Mouse (Mus musculus) liver, postnatal 0 days (tissue): ENCODE data around the gene Slc16a2. TPM values are rescaled to one million over a fixed set of nuclear protein-coding genes. Genes with fewer than 3 reads are reported as not detected.

ENCODE experiments used
- ATAC-seq: fragments of 200-750 bp; cut with Nextera tagmentation; 2 replicates; pipeline ENCODE4 v1.8.0; 2017; ENCODE audit warnings: mild to moderate bottlenecking, moderate library complexity
- DNase-seq: peaks from one replicate; pipeline ENCODE4 v3.0.0-alpha.2; 2016
- H3K27ac ChIP-seq: fragments of 300-500 bp; sonication (generic); 2 replicates; pipeline ENCODE4 v1.5.1; 2014; ENCODE audit warnings: antibody characterized with exemption, moderate library complexity, mild to moderate bottlenecking, low read depth
- H3K27me3 ChIP-seq: fragments of 300-500 bp; sonication (generic); 2 replicates; pipeline ENCODE4 v1.6.1; 2014; ENCODE audit warnings: low read length, control low read depth, mixed read lengths; ENCODE audit not compliant: insufficient read depth
- H3K36me3 ChIP-seq: fragments of 300-500 bp; sonication (generic); replicated peaks from 2 replicates; pipeline ENCODE4 v1.6.1; 2014; ENCODE audit warnings: mild to moderate bottlenecking, control low read depth, low read length, moderate library complexity, mixed read lengths; ENCODE audit not compliant: insufficient read depth
- H3K4me1 ChIP-seq: fragments of 300-500 bp; sonication (generic); 2 replicates; pipeline ENCODE4 v1.6.1; 2014; ENCODE audit warnings: antibody characterized with exemption, mild to moderate bottlenecking, control low read depth; ENCODE audit not compliant: insufficient read depth
- H3K4me2 ChIP-seq: fragments of 300-500 bp; sonication (generic); 2 replicates; pipeline ENCODE4 v1.6.1; 2014; ENCODE audit warnings: low read depth, mild to moderate bottlenecking, low read length, moderate library complexity, mixed read lengths
- H3K4me3 ChIP-seq: fragments of 300-500 bp; sonication (generic); 2 replicates; pipeline ENCODE4 v1.5.1; 2014; ENCODE audit warnings: low read depth, low read length
- H3K9ac ChIP-seq: fragments of 300-500 bp; sonication (generic); replicated peaks from 2 replicates; pipeline ENCODE4 v1.6.1; 2014; ENCODE audit warnings: mild to moderate bottlenecking, moderate library complexity
- H3K9me3 ChIP-seq: fragments of 300-500 bp; sonication (generic); 2 replicates; pipeline ENCODE4 v1.6.1; 2016; ENCODE audit warnings: mild to moderate bottlenecking, control low read depth, low read length, mixed read lengths
- CTCF ChIP-seq: sonication (generic); IDR thresholded peaks from 2 replicates; pipeline ENCODE4 v1.5.1; 2016; ENCODE audit warnings: antibody characterized with exemption, low read depth
- EP300 ChIP-seq: IDR thresholded peaks from 2 replicates; pipeline ENCODE4 v1.6.1; 2016; ENCODE audit warnings: antibody characterized with exemption, low read depth, mild to moderate bottlenecking
- WGBS: fragments of 180-500 bp; shearing (Covaris S2); extraction: QIAGEN DNeasy Blood & Tissue Kit; methylation state at CpG from one replicate; pipeline ENCODE4 v1.1.7; 2014; ENCODE audit not compliant: insufficient replicate concordance; 5-methylcytosine and 5-hydroxymethylcytosine counted together
- polyA plus RNA-seq: library from polyadenylated mRNA; unstranded; fragments of >200 nt; fragmentation: Nextera tagmentation; extraction: Ambion mirVana; gene quantifications from 2 replicates; pipeline ENCODE4 v1.2.1, GENCODE M21; 2015

Gene Slc16a2
- polyA plus RNA-seq, 1 experiment from 2014 or later, result 22.6 TPM

GRCm38 (mm10) chrX:103704611-103705010 is 117.2 kb downstream of the Slc16a2 start:
- no peak overlapping the region for H3K9ac ChIP-seq
- H3K4me1 ChIP-seq, result no peaks in the 10 kb centered on the region
- ATAC-seq (no peak), DNase-seq (peak; percentile 14)
- H3K36me3 ChIP-seq, result no peaks in the 10 kb centered on the region
- no peak overlapping the region for H3K4me3 ChIP-seq
- H3K27me3 ChIP-seq, result no peaks in the 10 kb centered on the region
- H3K4me2 ChIP-seq, result no peak overlapping the region
- H3K27ac ChIP-seq, result no peak overlapping the region
- H3K9me3 ChIP-seq, result no peaks in the 10 kb centered on the region
- 73% methylated on average over 4 of the region's 4 CpGs for WGBS
- no peak for TF ChIP-seq CTCF
- no peak for TF ChIP-seq EP300

GRCm38 (mm10) chrX:103704024-103704423 is 117.8 kb downstream of the Slc16a2 start:
- no peak overlapping the region for H3K27ac ChIP-seq
- 57% methylated on average over 4 of the region's 4 CpGs for WGBS
- H3K4me3 ChIP-seq, result no peak overlapping the region
- no peak overlapping the region for H3K4me2 ChIP-seq
- TF ChIP-seq CTCF (no peak), EP300 (no peak)
- H3K36me3 ChIP-seq, result no peaks in the 10 kb centered on the region
- 0 out of 2 replicates have a peak, but pooled peaks cover 3% of the 10 kb centered on the region for H3K27me3 ChIP-seq
- no peaks in the 10 kb centered on the region for H3K9me3 ChIP-seq
- H3K9ac ChIP-seq, result no peak overlapping the region
- no peaks in the 10 kb centered on the region for H3K4me1 ChIP-seq
- ATAC-seq (no peak), DNase-seq (peak; percentile 33)

GRCm38 (mm10) chrX:103697796-103698195 is 124.0 kb downstream of the Slc16a2 start:
- Histone ChIP-seq H3K4me3 (no peak overlapping the region), H3K4me1 (no peaks in the 10 kb centered on the region), H3K27me3 (peaks cover 21% of the 10 kb centered on the region; the same call in 1 of the 2 replicates), H3K27ac (no peak overlapping the region), H3K4me2 (no peak overlapping the region), H3K9me3 (no peaks in the 10 kb centered on the region), H3K36me3 (no peaks in the 10 kb centered on the region), H3K9ac (no peak overlapping the region)
- no peak for DNase-seq
- 49% methylated on average over 2 of the region's 2 CpGs for WGBS
- TF ChIP-seq EP300, result no peak
- TF ChIP-seq CTCF, result no peak
- no peak for ATAC-seq

GRCm38 (mm10) chrX:103696081-103696519 is 125.7 kb downstream of the Slc16a2 start:
- no peak overlapping the region for H3K27ac ChIP-seq
- TF ChIP-seq EP300, result no peak

GRCm38 (mm10) chrX:103695165-103695996 is 126.4 kb downstream of the Slc16a2 start:
- H3K4me2 ChIP-seq, result peak overlapping the region; percentile 68
- TF ChIP-seq EP300, result no peak
- peak; percentile 51 for TF ChIP-seq CTCF

More at GRCm38 (mm10) chrX:103696081-103696519, 125.7 kb downstream of the Slc16a2 start:
- peak overlapping the region; percentile 41; the same call in 1 of the 2 replicates for H3K4me3 ChIP-seq
- H3K4me1 ChIP-seq, result no peaks in the 10 kb centered on the region
- H3K4me2 ChIP-seq, result peak overlapping the region; percentile 36; the same call in 1 of the 2 replicates
- peaks cover 24% of the 10 kb centered on the region; the same call in 1 of the 2 replicates for H3K27me3 ChIP-seq
- DNase-seq, result no peak
- no peak overlapping the region for H3K9ac ChIP-seq
- ATAC-seq, result no peak
- WGBS, result 13% methylated on average over 9 of the region's 9 CpGs
- H3K9me3 ChIP-seq, result peaks cover 2% of the 10 kb centered on the region; the same call in 1 of the 2 replicates
- H3K36me3 ChIP-seq, result no peaks in the 10 kb centered on the region

GRCm38 (mm10) chrX:103694787-103695164 is 127.0 kb downstream of the Slc16a2 start:
- WGBS, result 18% methylated on average over 11 of the region's 17 CpGs
- no peaks in the 10 kb centered on the region for H3K36me3 ChIP-seq
- H3K4me2 ChIP-seq, result peak overlapping the region; percentile 68
- no peak overlapping the region for H3K9ac ChIP-seq
- H3K27ac ChIP-seq, result no peak overlapping the region
- H3K9me3 ChIP-seq, result peaks cover 2% of the 10 kb centered on the region; the same call in 1 of the 2 replicates
- DNase-seq (no peak), ATAC-seq (no peak)
- peaks cover 24% of the 10 kb centered on the region; the same call in 1 of the 2 replicates for H3K27me3 ChIP-seq
- H3K4me1 ChIP-seq, result no peaks in the 10 kb centered on the region
- H3K4me3 ChIP-seq, result peak overlapping the region; percentile 41
- TF ChIP-seq EP300 (no peak), CTCF (no peak)

More at GRCm38 (mm10) chrX:103695165-103695996, 126.4 kb downstream of the Slc16a2 start:
- ATAC-seq (peak; percentile 78), DNase-seq (peak; percentile 52)
- WGBS, result 2% methylated on average over 33 of the region's 41 CpGs
- H3K4me3 ChIP-seq, result peak overlapping the region; percentile 41
- peaks cover 2% of the 10 kb centered on the region; the same call in 1 of the 2 replicates for H3K9me3 ChIP-seq
- H3K9ac ChIP-seq, result no peak overlapping the region; the same call in 1 of the 2 replicates
- H3K4me1 ChIP-seq, result no peaks in the 10 kb centered on the region
- H3K27ac ChIP-seq, result no peak overlapping the region
- peaks cover 24% of the 10 kb centered on the region; the same call in 1 of the 2 replicates for H3K27me3 ChIP-seq
- no peaks in the 10 kb centered on the region for H3K36me3 ChIP-seq
